Mouse (Mus musculus) forebrain, postnatal 0 days (tissue): ENCODE data around the gene Pde6h. TPM values are rescaled to one million over a fixed set of nuclear protein-coding genes. Genes with fewer than 3 reads are reported as not detected.

ENCODE experiments used
- ATAC-seq: fragments of 200-750 bp; cut with Nextera tagmentation; 2 replicates; pipeline ENCODE4 v1.8.0; 2017; ENCODE audit warnings: mild to moderate bottlenecking, moderate library complexity
- DNase-seq: peaks from one replicate; pipeline ENCODE4 v3.0.0-alpha.2; 2015
- H3K27ac ChIP-seq: fragments of 300-500 bp; sonication (generic); 2 replicates; pipeline ENCODE4 v1.5.1; 2014; ENCODE audit warnings: low read depth, mild to moderate bottlenecking, antibody characterized with exemption, low read length, moderate library complexity, mixed read lengths
- H3K27me3 ChIP-seq: fragments of 300-500 bp; sonication (generic); 2 replicates; pipeline ENCODE4 v1.6.1; 2014; ENCODE audit warnings: mild to moderate bottlenecking, low read length, mixed read lengths; ENCODE audit not compliant: insufficient read depth
- H3K36me3 ChIP-seq: fragments of 300-500 bp; sonication (generic); 2 replicates; pipeline ENCODE4 v1.6.1; 2014; ENCODE audit warnings: mild to moderate bottlenecking, moderate library complexity; ENCODE audit not compliant: insufficient read depth
- H3K4me1 ChIP-seq: fragments of 300-500 bp; sonication (generic); 2 replicates; pipeline ENCODE4 v1.6.1; 2014; ENCODE audit warnings: antibody characterized with exemption; ENCODE audit not compliant: insufficient read depth
- H3K4me2 ChIP-seq: fragments of 300-500 bp; sonication (generic); 2 replicates; pipeline ENCODE4 v1.6.1; 2014; ENCODE audit warnings: low read depth, mild to moderate bottlenecking, moderate library complexity
- H3K4me3 ChIP-seq: fragments of 300-500 bp; sonication (generic); 2 replicates; pipeline ENCODE4 v1.5.1; 2014; ENCODE audit warnings: low read depth, low read length, mixed read lengths
- H3K9ac ChIP-seq: fragments of 300-500 bp; sonication (generic); 2 replicates; pipeline ENCODE4 v1.6.1; 2014; ENCODE audit warnings: mild to moderate bottlenecking
- H3K9me3 ChIP-seq: fragments of 300-500 bp; sonication (generic); 2 replicates; pipeline ENCODE4 v1.6.1; 2016; ENCODE audit warnings: low read length
- CTCF ChIP-seq: sonication (generic); IDR thresholded peaks from 2 replicates; pipeline ENCODE4 v1.5.1; 2016; ENCODE audit warnings: antibody characterized with exemption, control low read depth, low read depth
- WGBS: fragments of 180-500 bp; shearing (Covaris S2); extraction: QIAGEN DNeasy Blood & Tissue Kit; methylation state at CpG from one replicate; pipeline ENCODE4 v1.1.7; 2014; 5-methylcytosine and 5-hydroxymethylcytosine counted together
- polyA plus RNA-seq: library from polyadenylated mRNA; unstranded; fragments of >200 nt; fragmentation: Nextera tagmentation; extraction: Ambion mirVana; gene quantifications from 2 replicates; pipeline ENCODE4 v1.2.1, GENCODE M21; 2015
- total RNA-seq: library from RNA; depleted of rRNA; stranded (reverse); fragments of >200 nt; gene quantifications from 2 replicates; pipeline ENCODE4 v1.2.3, GENCODE M21; 2014

Pde6h gene
- total and polyA plus RNA-seq, 2 experiments from 2014 or later: 0.05 to 0.34 TPM

DNA sequence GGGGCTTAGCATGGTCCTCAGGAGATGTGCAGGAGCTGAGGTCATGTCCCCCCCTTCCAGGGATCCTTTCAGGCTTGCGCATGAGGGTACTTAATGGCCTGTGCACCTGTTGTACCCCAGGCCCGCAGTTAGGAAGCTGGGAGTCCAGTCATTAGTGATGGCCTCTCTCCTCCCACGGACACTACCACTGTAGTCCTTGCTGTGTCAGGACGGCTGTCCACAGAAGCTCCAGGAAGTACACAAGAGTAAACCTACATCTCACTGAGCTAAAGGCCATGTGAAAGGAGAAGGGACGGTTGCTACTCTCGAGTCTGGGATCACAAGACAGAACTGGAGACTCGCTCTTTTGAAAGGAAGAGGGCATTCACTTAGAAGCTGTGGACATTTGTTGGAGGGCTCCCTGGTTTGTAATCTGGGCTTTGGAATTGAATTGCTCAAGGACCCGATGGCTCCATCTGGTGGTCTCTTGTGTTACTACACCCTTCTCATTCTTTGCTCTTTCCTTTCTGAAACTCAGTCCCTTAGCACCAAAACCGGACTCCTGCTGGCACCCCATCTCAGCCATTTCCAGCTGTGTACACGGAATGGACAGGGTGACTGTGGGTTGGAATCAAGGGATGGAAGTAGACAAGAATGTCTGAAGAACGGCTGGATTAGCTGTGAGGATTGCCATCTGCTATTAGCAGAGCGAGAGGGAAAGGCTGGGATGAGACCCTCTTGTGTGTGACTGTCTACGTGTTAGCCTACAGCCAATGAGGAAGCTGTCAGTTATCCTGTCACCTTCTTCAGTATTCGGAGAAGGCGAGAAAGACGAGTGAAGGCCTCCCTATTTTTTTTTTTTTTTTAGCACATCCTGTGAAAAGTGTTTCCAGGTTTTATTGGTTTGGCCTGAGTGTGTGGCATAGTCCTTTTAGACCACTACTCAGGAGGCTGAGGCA lies 3.0 kb upstream of the Pde6h start:
- 47% methylated on average over 16 of the region's 16 CpGs for WGBS
- H3K9me3 ChIP-seq: no peaks in the 10 kb centered on the region
- H3K36me3 ChIP-seq: no peaks in the 10 kb centered on the region
- H3K4me3 ChIP-seq: no peak overlapping the region
- H3K4me1 ChIP-seq: no peaks in the 10 kb centered on the region; the same call in 1 of the 2 replicates
- H3K9ac ChIP-seq: no peak overlapping the region
- DNase-seq (peak; percentile 87), ATAC-seq (peak; percentile 62)
- peak; percentile 86 for TF ChIP-seq CTCF
- no peak overlapping the region for H3K4me2 ChIP-seq
- H3K27ac ChIP-seq: no peak overlapping the region
- H3K27me3 ChIP-seq: no peaks in the 10 kb centered on the region

DNA sequence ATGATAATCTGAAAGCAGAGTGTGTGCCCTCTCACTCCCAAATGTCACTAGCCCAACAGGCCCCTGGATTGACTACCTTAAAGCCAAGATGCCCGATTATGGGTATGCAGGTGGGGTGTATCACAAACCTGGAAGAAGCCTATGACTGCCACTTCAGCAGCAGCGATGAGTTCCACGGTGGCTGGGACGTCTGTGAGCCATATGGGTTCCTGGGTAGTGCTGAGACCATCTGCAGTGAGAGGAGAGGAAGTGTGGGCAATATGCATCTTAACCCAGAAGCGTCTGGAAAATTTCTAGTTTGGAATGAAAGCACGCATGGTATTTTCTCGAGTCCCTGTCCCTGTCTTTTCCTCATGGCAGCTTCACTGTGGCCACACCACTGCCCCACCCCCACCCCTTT lies 2.0 kb upstream of the Pde6h start:
- Histone ChIP-seq H3K4me2 (no peak overlapping the region), H3K9me3 (no peaks in the 10 kb centered on the region), H3K27ac (peak overlapping the region; percentile 21; the same call in 1 of the 2 replicates), H3K4me3 (no peak overlapping the region), H3K36me3 (no peaks in the 10 kb centered on the region), H3K4me1 (no peaks in the 10 kb centered on the region; the same call in 1 of the 2 replicates), H3K27me3 (no peaks in the 10 kb centered on the region), H3K9ac (no peak overlapping the region)
- DNase-seq (peak; percentile 72), ATAC-seq (peak; percentile 82)
- TF ChIP-seq CTCF: no peak
- 59% methylated on average over 7 of the region's 7 CpGs for WGBS

- no peak for DNase-seq
- ATAC-seq: no peak
- Histone ChIP-seq H3K27me3 (no peaks in the 10 kb centered on the region), H3K9ac (no peak within 1 kb of the TSS), H3K4me1 (no peaks in the 10 kb centered on the region; the same call in 1 of the 2 replicates), H3K36me3 (no peaks in the 10 kb centered on the region), H3K4me3 (no peak within 1 kb of the TSS), H3K27ac (peak within 1 kb of the TSS; percentile 21; the same call in 1 of the 2 replicates), H3K4me2 (no peak within 1 kb of the TSS), H3K9me3 (no peaks in the 10 kb centered on the region)
- no peak for TF ChIP-seq CTCF
- 75% methylated on average over 5 of the region's 5 CpGs for WGBS
Observed at GRCm38 (mm10) chr6:136922080-136922479, 1.6 kb upstream of the Pde6h start, which contains the start of gene Erp27. TSS of gene Erp27 (minus strand) at chr6:136922180.

DNA sequence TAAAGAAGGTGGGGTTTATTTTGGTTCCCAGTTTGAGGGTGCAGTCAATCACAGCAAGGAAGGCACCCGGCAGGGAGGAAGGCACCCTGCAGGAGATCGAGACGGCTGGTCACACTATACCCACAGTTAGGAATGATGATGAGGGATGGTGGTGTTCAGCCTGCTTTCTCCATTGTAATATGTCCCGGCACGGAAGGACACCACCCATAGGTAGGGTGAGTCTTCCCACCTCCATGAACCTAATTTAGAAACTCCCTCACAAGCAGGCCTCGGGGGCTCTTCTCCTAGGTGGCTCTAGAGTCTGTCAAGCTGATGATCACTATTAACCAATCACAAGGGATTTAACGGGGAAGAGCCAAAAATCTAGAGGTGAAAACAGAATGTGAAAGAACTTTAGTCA lies 761 bp upstream of the Pde6h start:
- WGBS: 93% methylated on average over 7 of the region's 7 CpGs
- no peak for DNase-seq
- Histone ChIP-seq H3K27me3 (no peaks in the 10 kb centered on the region), H3K4me2 (no peak overlapping the region), H3K4me3 (no peak overlapping the region), H3K9ac (no peak overlapping the region), H3K9me3 (no peaks in the 10 kb centered on the region), H3K4me1 (no peaks in the 10 kb centered on the region; the same call in 1 of the 2 replicates), H3K27ac (no peak overlapping the region), H3K36me3 (no peaks in the 10 kb centered on the region)
- no peak for ATAC-seq
- no peak for TF ChIP-seq CTCF

DNA sequence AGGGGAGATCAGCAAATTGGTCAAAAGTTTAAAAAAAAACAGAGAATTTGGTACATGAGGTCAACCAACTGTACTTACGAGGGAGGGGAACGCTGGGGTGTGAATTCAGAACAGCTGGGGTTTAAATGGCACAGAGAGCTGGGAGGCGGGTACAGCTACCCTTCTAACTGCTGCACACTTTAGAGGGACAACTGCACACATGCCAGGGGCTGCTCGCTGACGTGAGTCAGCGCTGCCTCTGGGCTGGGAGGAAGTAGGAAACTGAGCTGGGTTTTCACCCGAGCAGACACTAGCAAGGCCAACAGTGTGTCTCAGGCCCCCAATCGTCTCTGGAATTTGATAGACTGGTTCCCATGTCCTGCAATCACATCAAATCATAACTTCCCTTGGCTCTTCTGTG lies 1.4 kb downstream of the Pde6h start:
- no peaks in the 10 kb centered on the region for H3K9me3 ChIP-seq
- no peaks in the 10 kb centered on the region for H3K36me3 ChIP-seq
- DNase-seq: no peak
- WGBS: 78% methylated on average over 8 of the region's 8 CpGs
- H3K4me2 ChIP-seq: no peak overlapping the region
- no peak for TF ChIP-seq CTCF
- H3K4me3 ChIP-seq: no peak overlapping the region
- no peak for ATAC-seq
- no peak overlapping the region for H3K27ac ChIP-seq
- H3K9ac ChIP-seq: no peak overlapping the region
- no peaks in the 10 kb centered on the region; the same call in 1 of the 2 replicates for H3K4me1 ChIP-seq
- no peaks in the 10 kb centered on the region for H3K27me3 ChIP-seq

GRCm38 (mm10) chr6:136927626-136928025 lies 4.0 kb downstream of the Pde6h start:
- Histone ChIP-seq H3K4me1 (no peaks in the 10 kb centered on the region), H3K4me3 (no peak overlapping the region), H3K9me3 (no peaks in the 10 kb centered on the region), H3K9ac (no peak overlapping the region), H3K4me2 (no peak overlapping the region), H3K36me3 (no peaks in the 10 kb centered on the region), H3K27me3 (no peaks in the 10 kb centered on the region), H3K27ac (no peak overlapping the region)
- TF ChIP-seq CTCF: no peak
- WGBS: 100% methylated on average over 1 of the region's 1 CpGs
- no peak for DNase-seq
- no peak for ATAC-seq

DNA sequence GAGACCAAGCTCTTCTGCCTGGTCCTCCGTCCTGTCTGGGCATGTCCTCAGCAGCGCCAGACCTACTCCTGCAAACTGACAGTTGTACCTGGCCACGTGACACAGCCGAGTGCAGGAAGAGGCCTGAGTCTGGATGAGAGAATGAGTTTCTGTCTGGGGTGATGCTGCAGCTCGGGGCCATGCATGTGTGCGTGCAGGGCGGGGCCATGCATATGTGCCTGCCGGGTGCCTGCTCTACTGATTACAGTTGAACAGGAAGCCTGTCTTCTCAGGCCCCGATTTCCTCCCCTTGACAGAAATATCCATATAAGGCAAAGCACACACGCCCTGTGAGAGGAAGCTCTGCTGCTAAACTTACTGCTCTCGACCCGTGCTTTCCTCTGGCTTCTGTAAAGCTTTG lies 7.0 kb downstream of the Pde6h start:
- no peaks in the 10 kb centered on the region for H3K9me3 ChIP-seq
- TF ChIP-seq CTCF: no peak
- DNase-seq (no peak), ATAC-seq (no peak)
- 65% methylated on average over 12 of the region's 12 CpGs for WGBS
- H3K4me2 ChIP-seq: no peak overlapping the region
- no peak overlapping the region for H3K4me3 ChIP-seq
- no peak overlapping the region for H3K27ac ChIP-seq
- no peaks in the 10 kb centered on the region for H3K4me1 ChIP-seq
- no peak overlapping the region for H3K9ac ChIP-seq
- H3K36me3 ChIP-seq: no peaks in the 10 kb centered on the region
- no peaks in the 10 kb centered on the region for H3K27me3 ChIP-seq
